Mouse (Mus musculus) midbrain, embryonic 14.5 days (tissue): ENCODE results near the gene Slc25a14. TPM values are rescaled to one million over a fixed set of nuclear protein-coding genes. Genes with fewer than 3 reads are reported as not detected.

Source experiments
- ATAC-seq: fragments of 200-750 bp; cut with Nextera tagmentation; 2 replicates; pipeline ENCODE4 v1.8.0; 2017; ENCODE audit warnings: moderate number of reproducible peaks, moderate library complexity; ENCODE audit not compliant: low FRiP score, low TSS enrichment
- DNase-seq: peaks from one replicate; pipeline ENCODE4 v3.0.0-alpha.2; 2015
- H3K27ac ChIP-seq: fragments of 300-500 bp; sonication (generic); replicated peaks from 2 replicates; pipeline ENCODE4 v1.5.1; 2014; ENCODE audit warnings: mild to moderate bottlenecking, low read depth, low read length, moderate library complexity
- H3K27me3 ChIP-seq: fragments of 300-500 bp; sonication (generic); 2 replicates; pipeline ENCODE4 v1.6.1; 2014; ENCODE audit warnings: low read length, control low read depth, mixed read lengths; ENCODE audit not compliant: control insufficient read depth, insufficient read depth
- H3K36me3 ChIP-seq: fragments of 300-500 bp; sonication (generic); 2 replicates; pipeline ENCODE4 v1.6.1; 2014; ENCODE audit warnings: low read length, control low read depth; ENCODE audit not compliant: control insufficient read depth, insufficient read depth
- H3K4me1 ChIP-seq: fragments of 300-500 bp; sonication (generic); 2 replicates; pipeline ENCODE4 v1.6.1; 2014; ENCODE audit warnings: mild to moderate bottlenecking, antibody characterized with exemption, low read length, control low read depth; ENCODE audit not compliant: control insufficient read depth, insufficient read depth
- H3K4me2 ChIP-seq: fragments of 300-500 bp; sonication (generic); 2 replicates; pipeline ENCODE4 v1.6.1; 2014; ENCODE audit warnings: mild to moderate bottlenecking, low read length, moderate library complexity
- H3K4me3 ChIP-seq: fragments of 300-500 bp; sonication (generic); replicated peaks from 2 replicates; pipeline ENCODE4 v1.5.1; 2014; ENCODE audit warnings: low read depth, low read length
- H3K9ac ChIP-seq: fragments of 300-500 bp; sonication (generic); replicated peaks from 2 replicates; pipeline ENCODE4 v1.6.1; 2014; ENCODE audit warnings: mild to moderate bottlenecking, low read length, moderate library complexity
- H3K9me3 ChIP-seq: fragments of 300-500 bp; sonication (generic); 2 replicates; pipeline ENCODE4 v1.6.1; 2016; ENCODE audit warnings: low read length, control low read depth, mixed read lengths; ENCODE audit not compliant: control insufficient read depth
- WGBS: fragments of 180-500 bp; shearing (Covaris S2); extraction: QIAGEN DNeasy Blood & Tissue Kit; methylation state at CpG from one replicate; pipeline ENCODE4 v1.1.7; 2014; 5-methylcytosine and 5-hydroxymethylcytosine counted together
- microRNA-seq: library from miRNA; unstranded; fragments of <30 nt; microRNA quantifications from one replicate; pipeline ENCODE4, GENCODE M21; 2016
- polyA plus RNA-seq: library from polyadenylated mRNA; unstranded; fragments of >200 nt; fragmentation: Nextera tagmentation; extraction: Ambion mirVana; gene quantifications from 2 replicates; pipeline ENCODE4 v1.2.1, GENCODE M21; 2014

The Slc25a14 gene
- polyA plus RNA-seq, 1 experiment from 2014 or later = 40.5 TPM

DNA sequence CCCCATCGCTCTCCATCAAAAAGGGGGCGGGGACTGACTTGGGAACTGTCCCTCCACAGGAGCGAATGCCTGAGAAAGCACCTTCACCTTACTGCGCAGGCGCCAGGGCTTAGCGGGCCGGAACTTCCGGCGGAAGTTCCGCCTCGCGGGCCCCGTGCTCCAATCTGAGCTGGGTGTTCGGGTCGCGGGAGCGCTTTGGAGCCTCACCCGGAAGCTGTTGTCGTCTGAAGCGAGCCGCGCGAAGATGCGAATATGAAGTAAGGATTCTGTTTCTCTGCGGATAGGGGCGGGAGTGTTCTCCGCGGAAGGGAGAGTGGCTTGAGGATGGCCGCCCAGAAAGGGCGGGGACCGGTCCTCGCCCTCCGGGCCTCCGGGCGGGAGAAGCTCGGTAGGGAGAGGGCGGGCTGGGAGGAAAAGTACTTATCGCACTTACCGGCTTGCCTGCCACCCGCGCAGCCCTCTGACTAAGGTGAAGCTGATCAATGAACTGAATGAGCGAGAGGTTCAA lies 71.7 kb downstream of the Slc25a14 start, which contains the start of gene Rbmx2:
Rbmx2 (plus strand) TSS at position 141 of the 508 bp plus-strand sequence.
- Histone ChIP-seq H3K4me2 (peak within 1 kb of the TSS; percentile 56), H3K27ac (no peak within 1 kb of the TSS; the same call in 1 of the 2 replicates), H3K27me3 (no peaks in the 10 kb centered on the region), H3K9ac (peak within 1 kb of the TSS; percentile 55; the same call in 1 of the 2 replicates), H3K36me3 (no peaks in the 10 kb centered on the region), H3K4me3 (peak within 1 kb of the TSS; percentile 55), H3K9me3 (no peaks in the 10 kb centered on the region), H3K4me1 (no peaks in the 10 kb centered on the region)
- DNase-seq (peak; percentile 96), ATAC-seq (peak; percentile 97)
- 15% methylated on average over 42 of the region's 42 CpGs for WGBS

DNA sequence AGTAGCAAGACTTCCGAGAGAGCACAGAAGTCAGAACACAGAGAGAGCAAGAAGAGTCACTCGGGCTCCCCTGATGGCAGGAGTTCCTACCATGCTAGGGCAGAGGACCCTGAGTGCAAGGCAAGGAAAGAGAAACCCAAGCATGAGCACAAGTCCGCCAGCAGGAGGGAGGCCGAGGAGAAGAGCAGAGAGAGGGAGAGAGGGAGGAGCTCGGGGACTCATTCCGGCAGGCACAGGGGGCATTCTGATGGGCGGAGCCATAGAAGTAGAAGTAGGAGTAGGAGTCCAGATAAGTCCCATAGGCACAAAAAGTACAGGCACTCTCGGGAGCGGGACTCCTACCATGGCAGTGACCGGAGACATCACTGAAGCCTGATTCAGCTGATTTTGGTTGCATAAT lies 86.5 kb downstream of the Slc25a14 start:
- Histone ChIP-seq H3K9me3 (no peaks in the 10 kb centered on the region), H3K27ac (no peak overlapping the region), H3K9ac (no peak overlapping the region), H3K4me2 (no peak overlapping the region), H3K36me3 (peaks cover 14% of the 10 kb centered on the region; the same call in 1 of the 2 replicates), H3K4me3 (no peak overlapping the region), H3K27me3 (no peaks in the 10 kb centered on the region), H3K4me1 (no peaks in the 10 kb centered on the region)
- ATAC-seq = no peak
- WGBS = 86% methylated on average over 10 of the region's 10 CpGs
- DNase-seq = no peak

Small RNAs within 50 kb of the gene (microRNA-seq; reads per million reads assigned to microRNA genes)
- not detected for gene Gm27828

Other genes starting within 250 kb of the Slc25a14 start
- gene Elf4, start 160.3 kb upstream of the Slc25a14 start, polyA plus RNA-seq = 0.20 and 0.95 TPM in 2 replicates
- 28.5 and 38.8 TPM in 2 replicates for gene Aifm1, start 109.8 kb upstream of the Slc25a14 start, polyA plus RNA-seq
- gene Rab33a, start 104.1 kb upstream of the Slc25a14 start, polyA plus RNA-seq = 86.7 and 113 TPM in 2 replicates
- 15.7 and 17.2 TPM in 2 replicates for gene Zfp280c, start 28.9 kb upstream of the Slc25a14 start, polyA plus RNA-seq
- gene Gpr119, start 51.1 kb downstream of the Slc25a14 start, polyA plus RNA-seq = 0.09 TPM in 1 of 2 replicates, not detected in the other
- gene Rbmx2, start 71.6 kb downstream of the Slc25a14 start, polyA plus RNA-seq = 19.3 and 24.6 TPM in 2 replicates